Mouse (Mus musculus) forebrain, embryonic 15.5 days (tissue): ENCODE results near the gene Lce1g. TPM values are rescaled to one million over a fixed set of nuclear protein-coding genes. Genes with fewer than 3 reads are reported as not detected.

Experiments
- polyA plus RNA-seq: library from polyadenylated mRNA; unstranded; fragments of >200 nt; fragmentation: Nextera tagmentation; extraction: Ambion mirVana; gene quantifications from 2 replicates; pipeline ENCODE4 v1.2.1, GENCODE M21; 2015

Lce1g gene
- polyA plus RNA-seq, 1 experiment from 2014 or later: not detected

Other genes with a start within 250 kb of the Lce1g start
- gene 2310046K23Rik, start 217.8 kb downstream of the Lce1g start, polyA plus RNA-seq: not detected in 2 replicates
- gene Ivl, start 178.6 kb downstream of the Lce1g start, polyA plus RNA-seq: not detected in 2 replicates
- gene Smcp, start 163.3 kb downstream of the Lce1g start, polyA plus RNA-seq: not detected in 2 replicates
- not detected in 2 replicates for gene 2210017I01Rik, start 144.8 kb downstream of the Lce1g start, polyA plus RNA-seq
- not detected in 2 replicates for gene Lce6a, start 130.7 kb downstream of the Lce1g start, polyA plus RNA-seq
- not detected in 2 replicates for gene Lce1a1, start 104.0 kb downstream of the Lce1g start, polyA plus RNA-seq
- not detected in 2 replicates for gene Lce1b, start 95.4 kb downstream of the Lce1g start, polyA plus RNA-seq
- gene Lce1a2, start 82.0 kb downstream of the Lce1g start, polyA plus RNA-seq: not detected in 2 replicates
- not detected in 2 replicates for gene Lce1c, start 73.1 kb downstream of the Lce1g start, polyA plus RNA-seq
- gene Lce1d, start 65.1 kb downstream of the Lce1g start, polyA plus RNA-seq: not detected in 2 replicates
- gene Lce1e, start 43.3 kb downstream of the Lce1g start, polyA plus RNA-seq: not detected in 2 replicates
- not detected in 2 replicates for gene Lce1f, start 32.0 kb downstream of the Lce1g start, polyA plus RNA-seq
- gene Gm38119, start 13.2 kb downstream of the Lce1g start, polyA plus RNA-seq: not detected in 2 replicates
- gene Lce1h, start 12.7 kb upstream of the Lce1g start, polyA plus RNA-seq: not detected in 2 replicates
- gene Lce1i, start 26.6 kb upstream of the Lce1g start, polyA plus RNA-seq: not detected in 2 replicates
- not detected in 2 replicates for gene Lce1j, start 38.2 kb upstream of the Lce1g start, polyA plus RNA-seq
- gene Lce1k, start 55.6 kb upstream of the Lce1g start, polyA plus RNA-seq: not detected in 2 replicates
- not detected in 2 replicates for gene Kprp, start 74.9 kb upstream of the Lce1g start, polyA plus RNA-seq
- not detected in 2 replicates for gene Lce1l, start 98.9 kb upstream of the Lce1g start, polyA plus RNA-seq
- not detected in 2 replicates for gene 2310050C09Rik, start 117.9 kb upstream of the Lce1g start, polyA plus RNA-seq
- not detected in 2 replicates for gene Lce3a, start 173.9 kb upstream of the Lce1g start, polyA plus RNA-seq
- gene Lce3b, start 180.6 kb upstream of the Lce1g start, polyA plus RNA-seq: not detected in 2 replicates
- not detected in 2 replicates for gene Lce3c, start 192.1 kb upstream of the Lce1g start, polyA plus RNA-seq
- gene Lce3d, start 205.1 kb upstream of the Lce1g start, polyA plus RNA-seq: not detected in 2 replicates
- not detected in 2 replicates for gene Lce3e, start 214.7 kb upstream of the Lce1g start, polyA plus RNA-seq
- gene Lce3f, start 239.9 kb upstream of the Lce1g start, polyA plus RNA-seq: not detected in 2 replicates